Mouse (Mus musculus) megakaryocyte, embryonic 14.5 days (primary cell): ENCODE data around the gene Glp2r.

Experiments
- FLI1 ChIP-seq: IDR thresholded peaks from 2 replicates; pipeline ENCODE4 v1.6.1; 2012; ENCODE audit warnings: low read length, inconsistent platforms, mixed read lengths
- GATA1 ChIP-seq: IDR thresholded peaks from 3 replicates; pipeline ENCODE4 v1.6.1; 2012; ENCODE audit warnings: mixed read lengths, low read length, inconsistent platforms, borderline replicate concordance

- TF ChIP-seq GATA1 (no peak), FLI1 (no peak)
Measured at GRCm38 (mm10) chr11:67661465-67661864, 109.5 kb downstream of the Glp2r start.
